Mouse (Mus musculus): Measurements from ENCODE around the gene Stk32b. TPM values are rescaled to one million over a fixed set of nuclear protein-coding genes. Genes with fewer than 3 reads are reported as not detected.

Stk32b gene
- polyA plus RNA-seq (2012; rRNA removed) = not detected in 2 replicates

- 2% methylated on average over 40 of the region's 40 CpGs for WGBS
- DNase-seq (ENCODE audit: low read depth, low spot score) = no peak
These were observed at the start of gene Stk32b for GRCm38 (mm10) chr5:37716505-37717372. Gene Stk32b, minus strand, starts transcription at chr5:37717171.

GRCm38 (mm10) chr5:37765851-37766250 is 48.9 kb upstream of the Stk32b start:
- no peak for DNase-seq (ENCODE audit: low read depth, low spot score)
- WGBS = 64% methylated on average over 8 of the region's 8 CpGs

DNA sequence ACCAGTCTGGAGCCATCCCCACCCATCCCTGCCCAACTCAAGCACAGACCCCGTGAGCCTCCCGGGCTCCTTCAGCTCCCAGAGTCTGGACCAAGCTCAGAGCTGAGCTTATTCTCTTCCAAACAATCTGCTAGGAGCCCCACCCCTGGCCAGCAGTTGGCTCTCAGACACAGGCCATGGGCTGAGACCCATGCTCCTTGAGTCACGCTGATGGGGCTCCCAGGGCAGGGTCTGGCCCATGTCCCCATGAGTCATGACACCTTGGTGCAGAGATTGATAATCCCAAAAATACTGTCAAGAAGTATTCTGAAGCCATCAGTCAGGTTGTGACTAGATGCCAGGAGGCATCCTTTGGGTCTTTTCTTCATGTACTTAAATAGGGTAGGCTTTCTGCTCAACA is 45.1 kb upstream of the Stk32b start:
- WGBS = 73% methylated on average over 3 of the region's 3 CpGs
- DNase-seq (ENCODE audit: low read depth, low spot score) = no peak

GRCm38 (mm10) chr5:37753366-37753765 is 36.4 kb upstream of the Stk32b start:
- WGBS = 23% methylated on average over 7 of the region's 7 CpGs
- peak; percentile 57 for DNase-seq (ENCODE audit: low read depth, low spot score)

DNA sequence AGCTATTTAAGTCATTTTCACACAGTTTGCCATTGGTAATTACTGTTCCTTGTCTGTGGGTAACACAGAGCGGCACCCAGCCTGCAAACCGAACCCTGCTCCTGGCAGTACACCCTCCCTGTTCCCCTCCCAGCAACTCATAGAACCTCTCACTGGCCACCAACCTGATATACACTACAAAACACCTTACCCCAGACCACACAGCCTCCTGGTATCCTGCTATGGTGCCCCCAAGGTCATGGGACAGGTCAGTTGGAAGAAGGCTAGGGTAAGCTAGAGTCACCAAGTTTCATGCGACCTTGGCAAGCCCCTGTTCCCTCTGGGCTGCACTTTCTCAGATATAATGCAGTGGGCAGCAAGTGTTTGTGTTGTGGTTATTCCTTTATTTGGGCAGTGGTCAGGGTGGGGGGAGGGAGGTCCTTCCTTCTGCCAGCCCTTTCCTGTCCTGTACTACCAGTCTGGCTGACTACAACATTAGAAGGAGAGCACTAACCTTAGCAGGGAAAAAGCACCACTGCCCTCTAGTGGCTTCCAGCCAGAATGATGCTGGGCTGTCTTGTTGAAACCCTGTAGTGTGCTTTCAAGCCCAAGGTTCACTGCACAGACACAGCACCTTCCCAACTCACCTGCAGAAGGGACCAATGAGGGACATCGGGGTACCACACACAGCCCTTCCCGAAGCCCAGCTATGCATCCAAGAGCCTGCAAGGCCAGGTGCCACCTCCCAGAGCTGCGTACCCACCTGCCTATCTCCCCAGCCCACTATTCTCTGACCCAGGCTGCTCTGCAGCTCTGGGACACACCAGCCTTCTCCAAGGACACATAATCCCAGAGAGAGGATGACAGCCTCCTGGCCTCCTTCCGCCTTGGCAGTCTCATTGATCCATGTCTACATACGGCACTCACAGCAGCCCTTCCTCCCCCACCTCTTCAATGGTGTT is 35.3 kb upstream of the Stk32b start:
- 57% methylated on average over 8 of the region's 8 CpGs for WGBS
- peak; percentile 39 for DNase-seq (ENCODE audit: low read depth, low spot score)

DNA sequence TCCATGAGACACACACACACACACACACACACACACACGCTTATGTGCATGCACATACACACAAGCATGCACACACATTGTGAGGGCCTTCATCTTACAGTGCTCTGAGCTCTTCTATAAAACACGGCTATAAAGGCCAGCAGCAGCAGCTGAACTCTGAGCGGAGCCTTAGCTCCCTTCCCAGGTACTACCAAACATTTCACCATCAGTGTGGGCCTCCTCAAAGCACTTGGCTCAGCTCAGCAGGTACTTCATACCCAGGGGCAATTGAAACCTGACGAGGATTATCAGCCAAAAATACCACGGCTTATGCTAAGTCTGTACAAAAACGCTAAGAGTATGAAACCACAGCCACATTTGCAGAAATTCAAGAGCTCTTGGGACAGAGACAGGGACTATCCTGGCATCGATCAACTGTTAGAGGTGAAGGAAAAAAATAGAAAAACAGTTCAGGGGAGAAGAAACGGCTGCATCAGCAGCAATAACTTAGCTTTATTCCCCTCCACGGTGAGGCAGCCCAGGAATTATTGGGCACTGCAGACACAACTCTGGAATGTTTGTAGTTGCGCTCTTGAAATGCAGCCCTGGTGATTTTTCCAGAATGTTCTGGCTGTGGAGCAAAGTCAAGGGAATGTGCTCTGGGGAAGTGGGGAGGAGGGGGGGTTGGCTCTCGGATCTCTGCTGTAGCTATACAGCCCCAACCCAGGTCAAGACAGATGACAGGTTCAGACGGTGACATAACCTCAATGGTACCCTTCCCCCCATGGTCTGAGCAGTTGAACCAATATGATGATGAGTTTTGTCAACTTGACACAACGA is 27.1 kb upstream of the Stk32b start:
- 64% methylated on average over 13 of the region's 13 CpGs for WGBS
- no peak for DNase-seq (ENCODE audit: low read depth, low spot score)

DNA sequence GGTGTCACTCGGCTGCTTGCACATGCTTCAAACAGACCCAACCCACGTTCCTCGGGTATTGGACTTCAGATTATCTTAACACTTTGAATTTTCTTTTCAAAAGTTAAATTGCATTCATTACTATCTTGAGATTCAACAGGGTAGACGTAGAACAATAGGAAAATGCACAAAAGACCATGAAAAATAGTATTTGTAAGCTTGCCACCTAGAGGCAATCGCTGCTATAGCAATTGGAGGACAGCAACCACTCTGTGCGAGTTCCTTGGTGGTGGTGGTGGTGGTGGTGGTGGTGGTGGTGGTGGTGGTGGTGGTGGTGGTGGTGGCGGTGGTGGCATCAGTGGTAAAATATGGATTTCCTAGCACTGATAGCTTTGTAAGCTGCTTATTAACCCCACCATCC is 19.2 kb upstream of the Stk32b start:
- DNase-seq (ENCODE audit: low read depth, low spot score) = no peak
- 52% methylated on average over 7 of the region's 7 CpGs for WGBS

DNA sequence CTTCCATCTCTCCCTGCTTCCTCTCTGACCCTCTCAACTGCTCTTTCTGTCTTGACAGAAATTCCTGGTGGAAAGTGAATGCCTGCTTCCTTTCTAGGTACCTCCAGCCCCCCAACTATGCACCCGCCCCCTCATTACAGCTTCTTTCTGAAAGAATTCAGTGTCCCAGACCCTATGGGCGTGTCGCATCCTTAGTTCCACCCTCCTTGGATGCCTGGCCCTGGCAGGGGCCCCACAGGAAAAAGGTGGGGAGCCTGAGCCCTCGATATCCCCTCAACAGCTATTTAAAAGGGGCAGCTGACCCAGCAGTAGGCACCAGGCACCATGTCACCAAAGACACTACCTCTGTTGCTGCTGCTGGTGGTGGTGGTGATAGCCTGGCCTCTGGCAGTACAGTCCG is 18.3 kb upstream of the Stk32b start, which contains the start of gene Cytl1:
TSS of gene Cytl1 (plus strand) at position 296 of the 400 bp plus-strand sequence.
- WGBS = 32% methylated on average over 5 of the region's 5 CpGs
- no peak for DNase-seq (ENCODE audit: low read depth, low spot score)

GRCm38 (mm10) chr5:37730781-37731180 is 13.8 kb upstream of the Stk32b start:
- DNase-seq (ENCODE audit: low read depth, low spot score) = no peak
- 77% methylated on average over 2 of the region's 2 CpGs for WGBS

DNA sequence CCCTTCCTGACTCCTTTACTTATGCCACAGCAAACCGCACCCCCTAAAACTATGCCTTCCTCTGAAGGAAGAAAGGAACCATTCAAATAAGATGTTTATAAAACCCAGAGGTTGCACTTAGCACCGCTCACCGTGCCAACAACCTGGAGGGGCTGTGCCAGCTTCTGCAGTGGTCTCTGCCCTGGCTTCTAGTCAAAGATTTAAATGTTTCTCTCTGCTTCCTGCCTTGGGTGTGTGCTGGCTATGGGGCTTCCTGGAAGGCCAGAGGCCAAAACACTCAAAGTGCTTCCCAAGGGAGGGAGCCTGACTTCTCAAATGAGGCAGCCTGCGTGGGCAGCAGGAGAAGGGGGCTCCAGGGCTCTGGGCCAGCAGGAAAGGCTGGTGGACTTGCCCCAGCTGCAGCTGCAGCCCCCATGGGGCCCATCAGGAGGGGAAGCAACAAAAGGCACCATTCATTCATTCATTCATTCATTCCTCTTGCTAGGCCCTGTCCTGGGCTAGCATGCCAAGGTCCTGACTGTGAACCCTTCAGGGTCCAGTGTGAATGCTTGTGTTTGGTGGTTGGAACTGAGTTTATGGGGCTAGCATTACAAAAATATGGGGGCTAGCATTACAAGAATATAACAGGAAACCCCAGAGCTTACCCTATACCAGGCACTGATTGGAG is 8.4 kb upstream of the Stk32b start:
- 58% methylated on average over 4 of the region's 4 CpGs for WGBS
- DNase-seq (ENCODE audit: low read depth, low spot score) = no peak

- no peak for DNase-seq (ENCODE audit: low read depth, low spot score)
- WGBS = 20% methylated on average over 6 of the region's 6 CpGs
These were observed 3.7 kb upstream of the Stk32b start for GRCm38 (mm10) chr5:37720670-37721069.

DNA sequence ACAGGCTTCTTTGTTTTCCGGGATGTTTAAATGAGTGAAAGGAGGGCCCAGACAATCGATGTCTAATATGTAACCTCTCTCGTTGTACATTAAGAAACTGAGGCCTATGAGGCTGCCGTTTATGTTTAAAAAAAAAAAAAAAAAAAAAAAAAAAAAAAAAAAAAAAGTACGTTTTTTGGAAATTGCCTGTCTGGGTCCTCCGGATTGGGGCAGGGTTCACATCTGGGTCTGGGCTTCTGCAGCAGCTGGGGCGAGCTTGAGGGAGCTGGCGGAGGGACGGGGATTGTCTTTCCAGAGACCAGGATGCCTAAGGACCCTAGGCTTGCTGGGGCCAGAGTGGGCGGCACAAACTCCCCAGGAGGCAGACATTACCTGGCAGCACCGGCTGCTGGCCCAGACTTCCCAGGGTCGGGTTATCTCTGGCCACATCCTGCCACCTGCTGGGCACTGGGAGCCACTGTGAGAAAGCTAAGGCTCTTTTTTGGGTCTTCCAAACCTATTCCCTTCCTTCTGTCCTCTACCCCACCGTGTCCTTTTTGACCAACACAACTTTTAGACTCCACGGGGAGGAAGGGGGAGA is 503 bp upstream of the Stk32b start:
- no peak for DNase-seq (ENCODE audit: low read depth, low spot score)
- 3% methylated on average over 14 of the region's 14 CpGs for WGBS

DNA sequence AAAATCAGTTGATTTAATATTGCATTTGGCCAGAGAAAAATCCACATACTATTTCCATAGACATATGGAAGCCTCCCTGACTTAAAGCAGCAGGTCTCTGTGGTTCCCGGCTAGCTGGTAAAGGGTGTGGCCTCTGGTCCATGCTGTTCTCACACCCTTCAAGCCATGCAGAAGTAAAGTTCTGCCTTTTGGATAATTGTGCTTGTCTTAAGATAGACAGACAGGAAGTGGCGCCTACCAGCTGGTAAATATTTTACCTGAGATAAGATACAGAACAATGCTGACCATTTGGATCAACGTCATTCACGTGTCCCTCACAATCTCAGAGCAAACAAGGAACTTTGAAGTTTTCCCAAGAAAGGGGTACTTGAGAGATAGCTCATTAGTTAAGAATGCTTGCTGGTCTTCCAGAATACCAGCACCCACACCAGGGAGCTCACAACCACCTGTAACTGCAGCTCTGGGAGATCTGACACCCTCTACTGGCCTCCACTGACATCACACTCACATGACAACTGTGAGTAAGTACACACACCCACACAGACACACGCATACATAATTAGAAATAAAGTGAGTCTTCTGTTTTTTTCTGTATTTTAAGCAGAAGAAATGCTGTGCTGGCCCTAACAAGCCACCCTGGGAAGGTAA is 7.6 kb downstream of the Stk32b start:
- 42% methylated on average over 5 of the region's 5 CpGs for WGBS
- DNase-seq (ENCODE audit: low read depth, low spot score) = no peak

GRCm38 (mm10) chr5:37708124-37708523 is 8.8 kb downstream of the Stk32b start:
- no peak for DNase-seq (ENCODE audit: low read depth, low spot score)
- WGBS = 74% methylated on average over 3 of the region's 3 CpGs

DNA sequence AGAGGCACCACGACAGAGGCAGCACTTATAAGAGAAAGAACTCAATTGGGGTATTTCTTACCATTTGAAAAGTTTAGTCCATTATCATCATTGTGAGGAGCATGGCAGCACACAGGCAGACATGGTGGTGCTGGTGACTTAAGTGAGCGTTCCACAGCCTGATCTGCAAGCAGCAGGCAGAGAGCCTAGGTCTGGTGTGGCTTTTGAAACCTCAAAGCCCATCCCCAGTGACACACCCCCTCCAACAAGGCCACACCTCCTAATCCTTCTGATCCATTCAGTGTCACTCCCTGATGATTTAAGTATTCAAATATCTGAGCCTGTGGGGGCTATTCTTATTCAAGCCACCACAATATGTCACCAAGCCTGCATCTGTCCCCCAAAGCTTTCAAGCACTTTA is 12.0 kb downstream of the Stk32b start:
- no peak for DNase-seq (ENCODE audit: low read depth, low spot score)
- WGBS = 77% methylated on average over 2 of the region's 2 CpGs

DNA sequence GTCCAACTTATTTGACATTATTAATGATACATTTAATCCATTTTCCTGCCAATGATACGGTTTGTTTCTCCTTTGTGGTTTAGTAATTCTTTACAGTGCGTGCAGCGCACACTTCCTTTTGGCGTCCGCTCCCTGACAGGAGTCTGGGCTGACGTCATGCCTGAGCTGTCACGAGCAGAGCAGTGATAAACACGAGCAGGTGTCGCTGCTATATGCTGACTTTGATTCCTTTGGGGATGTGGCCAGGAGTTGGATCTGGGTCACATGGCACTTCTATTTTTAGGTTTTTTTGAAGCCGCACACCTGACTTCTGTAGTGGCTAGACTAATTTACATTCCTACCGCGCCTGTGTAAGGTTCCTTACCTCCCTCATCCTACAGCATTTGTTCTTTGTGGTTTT is 17.2 kb downstream of the Stk32b start:
- DNase-seq (ENCODE audit: low read depth, low spot score) = no peak
- 61% methylated on average over 12 of the region's 12 CpGs for WGBS

GRCm38 (mm10) chr5:37697286-37697685 is 19.7 kb downstream of the Stk32b start:
- WGBS = 84% methylated on average over 7 of the region's 7 CpGs
- no peak for DNase-seq (ENCODE audit: low read depth, low spot score)

DNA sequence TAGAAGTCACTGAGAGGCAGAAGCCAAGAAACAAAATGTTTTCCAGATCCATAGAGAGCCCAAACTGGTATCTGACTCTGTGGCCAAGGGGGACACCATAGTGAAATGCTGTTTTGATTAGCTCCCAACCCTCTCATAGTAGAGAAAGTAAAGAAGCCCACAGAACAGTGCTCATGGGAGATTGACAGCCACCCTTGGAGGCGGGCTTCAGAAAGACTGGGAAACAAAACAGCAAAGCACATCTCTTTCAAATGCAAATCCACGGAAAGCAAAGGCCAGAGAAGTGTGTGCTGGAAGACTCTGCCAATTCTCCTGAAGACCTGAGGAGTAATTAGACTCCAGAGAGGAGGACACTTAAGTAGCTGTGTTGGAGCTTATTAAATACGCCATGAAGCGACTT is 21.2 kb downstream of the Stk32b start:
- DNase-seq (ENCODE audit: low read depth, low spot score) = no peak
- WGBS = 54% methylated on average over 4 of the region's 4 CpGs

Measured in large intestine, adult 2 months (tissue).